Mouse (Mus musculus) lung, adult 2 months (tissue): Measurements from ENCODE around the gene Srgap1. TPM values are rescaled to one million over a fixed set of nuclear protein-coding genes. Genes with fewer than 3 reads are reported as not detected.

ENCODE experiments used
- DNase-seq: peaks from one replicate; pipeline ENCODE4 v3.0.0; 2022
- H3K4me1 ChIP-seq: fragments of 200-500 bp; 2 replicates; pipeline ENCODE4 v1.6.1; 2011; ENCODE audit warnings: low read length; ENCODE audit not compliant: control insufficient read depth, insufficient read depth
- H3K4me3 ChIP-seq: fragments of 200-500 bp; replicated peaks from 2 replicates; pipeline ENCODE3; 2011; ENCODE audit warnings: low read depth, mild to moderate bottlenecking, control low read depth, low read length; ENCODE audit errors: extremely low read depth
- CTCF ChIP-seq: fragments of 200-500 bp; IDR thresholded peaks from 2 replicates; pipeline ENCODE4 v1.5.1; 2011; ENCODE audit warnings: mild to moderate bottlenecking, low read length, control low read depth; ENCODE audit not compliant: insufficient read depth
- POLR2A ChIP-seq: fragments of 200-500 bp; IDR thresholded peaks from 2 replicates; pipeline ENCODE4 v1.6.1; 2011; ENCODE audit warnings: low read depth, mild to moderate bottlenecking, control low read depth, low read length, borderline replicate concordance; ENCODE audit errors: extremely low read depth
- WGBS: fragments of 180-500 bp; shearing (Covaris S2); methylation state at CpG from one replicate; pipeline ENCODE4 v1.1.7; 2018; 5-methylcytosine and 5-hydroxymethylcytosine counted together
- polyA plus RNA-seq: library from polyadenylated mRNA; depleted of rRNA; stranded (reverse); fragments of >200 nt; gene quantifications from 2 replicates; pipeline ENCODE4 v1.2.3, GENCODE M21; 2012

The Srgap1 gene
- polyA plus RNA-seq, 1 experiment = 6.8 TPM

GRCm38 (mm10) chr10:121954877-121955276 lies 92.2 kb downstream of the Srgap1 start:
- no peak for TF ChIP-seq CTCF
- no peak for TF ChIP-seq POLR2A
- DNase-seq = no peak
- Histone ChIP-seq H3K4me3 (no peak overlapping the region), H3K4me1 (no peaks in the 10 kb centered on the region)
- WGBS = 80% methylated on average over 6 of the region's 6 CpGs

- TF ChIP-seq POLR2A (no peak), CTCF (no peak)
- no peaks in the 10 kb centered on the region for H3K4me1 ChIP-seq
- whole genome bisulfite sequencing = 89% methylated on average over 5 of the region's 5 CpGs
Measured at GRCm38 (mm10) chr10:121953041-121953440, 94.1 kb downstream of the Srgap1 start.

GRCm38 (mm10) chr10:121946173-121946572 lies 100.9 kb downstream of the Srgap1 start:
- no peak for DNase-seq
- whole genome bisulfite sequencing = 84% methylated on average over 8 of the region's 8 CpGs
- Histone ChIP-seq H3K4me1 (no peaks in the 10 kb centered on the region), H3K4me3 (no peak overlapping the region)
- TF ChIP-seq CTCF (no peak), POLR2A (no peak)

More at GRCm38 (mm10) chr10:121953041-121953440, 94.1 kb downstream of the Srgap1 start:
- H3K4me3 ChIP-seq = no peak overlapping the region
- DNase-seq = no peak

GRCm38 (mm10) chr10:121931909-121932308 lies 115.2 kb downstream of the Srgap1 start:
- 80% methylated on average over 14 of the region's 14 CpGs for WGBS
- TF ChIP-seq POLR2A = no peak
- no peak for TF ChIP-seq CTCF
- Histone ChIP-seq H3K4me3 (no peak overlapping the region), H3K4me1 (no peaks in the 10 kb centered on the region; the same call in 1 of the 2 replicates)
- no peak for DNase-seq

- TF ChIP-seq POLR2A (no peak), CTCF (no peak)
- H3K4me1 ChIP-seq = no peaks in the 10 kb centered on the region
- WGBS = 84% methylated on average over 3 of the region's 3 CpGs
- H3K4me3 ChIP-seq = no peak overlapping the region
- DNase-seq = no peak
Measured at GRCm38 (mm10) chr10:121926094-121926493, 121.0 kb downstream of the Srgap1 start.

- DNase-seq = no peak
- H3K4me1 ChIP-seq = no peaks in the 10 kb centered on the region
- no peak for TF ChIP-seq CTCF
- no peak for TF ChIP-seq POLR2A
- H3K4me3 ChIP-seq = no peak overlapping the region
- 72% methylated on average over 8 of the region's 8 CpGs for WGBS
Measured at GRCm38 (mm10) chr10:121919016-121919415, 128.1 kb downstream of the Srgap1 start.

GRCm38 (mm10) chr10:121918579-121918978 lies 128.5 kb downstream of the Srgap1 start:
- Histone ChIP-seq H3K4me1 (no peaks in the 10 kb centered on the region), H3K4me3 (no peak overlapping the region)
- no peak for TF ChIP-seq POLR2A
- TF ChIP-seq CTCF = no peak
- no peak for DNase-seq
- 78% methylated on average over 3 of the region's 3 CpGs for WGBS

GRCm38 (mm10) chr10:121915530-121915929 lies 131.6 kb downstream of the Srgap1 start:
- TF ChIP-seq CTCF (no peak), POLR2A (no peak)
- no peak for DNase-seq
- Histone ChIP-seq H3K4me3 (no peak overlapping the region), H3K4me1 (no peaks in the 10 kb centered on the region)
- 62% methylated on average over 12 of the region's 12 CpGs for WGBS

GRCm38 (mm10) chr10:121904137-121904536 lies 143.0 kb downstream of the Srgap1 start:
- DNase-seq = no peak
- TF ChIP-seq CTCF (no peak), POLR2A (no peak)

GRCm38 (mm10) chr10:121902651-121903050 lies 144.5 kb downstream of the Srgap1 start:
- H3K4me1 ChIP-seq = peaks cover 7% of the 10 kb centered on the region; the same call in 1 of the 2 replicates
- TF ChIP-seq POLR2A (no peak), CTCF (no peak)
- 86% methylated on average over 8 of the region's 8 CpGs for WGBS
- no peak for DNase-seq
- H3K4me3 ChIP-seq = no peak overlapping the region

More at GRCm38 (mm10) chr10:121904137-121904536, 143.0 kb downstream of the Srgap1 start:
- no peak overlapping the region for H3K4me3 ChIP-seq
- H3K4me1 ChIP-seq = peaks cover 8% of the 10 kb centered on the region; the same call in 1 of the 2 replicates
- 9% methylated on average over 1 of the region's 1 CpGs for WGBS
